Mouse (Mus musculus) megakaryocyte, adult 5-6 weeks (primary cell): ENCODE data around the gene Tmtc2. TPM values are rescaled to one million over a fixed set of nuclear protein-coding genes. Genes with fewer than 3 reads are reported as not detected.
A peak's percentile ranks its signal among the peaks of the same experiment; 100 is the strongest.
"Not testable (repeated sequence)": the region's sequence is repeated elsewhere in the genome, so short reads cannot be mapped to it uniquely, and the experiment has no call there.

ENCODE experiments used
- ATAC-seq: 2 replicates; pipeline ENCODE4 v1.8.0; 2016; ENCODE audit warnings: mild to moderate bottlenecking, inconsistent platforms; ENCODE audit not compliant: poor library complexity, severe bottlenecking
- total RNA-seq, 2 experiments: library from RNA; stranded (forward) in 1 of 2; stranded (reverse) in 1 of 2; fragments of 153-499, 151-499 nt in 1 of 2; fragments of 221-1000, 200-1000 nt in 1 of 2; gene quantifications; 2 replicates each; pipeline versions ENCODE4 v1.2.3 to v1.2.4; 2015 to 2017

Tmtc2 gene
- total RNA-seq, 2 experiments from 2014 or later: 0.07 to 0.18 TPM

- no peak for ATAC-seq
Measured at GRCm38 (mm10) chr10:105319299-105320057, 254.8 kb downstream of the Tmtc2 start.

GRCm38 (mm10) chr10:105318869-105319268 is 255.4 kb downstream of the Tmtc2 start:
- ATAC-seq: no peak

GRCm38 (mm10) chr10:105312986-105313385 is 261.3 kb downstream of the Tmtc2 start:
- no peak for ATAC-seq

- peak; percentile 40 for ATAC-seq
Measured at GRCm38 (mm10) chr10:105297560-105297959, 276.7 kb downstream of the Tmtc2 start.

GRCm38 (mm10) chr10:105292961-105293360 is 281.3 kb downstream of the Tmtc2 start:
- no peak for ATAC-seq

- ATAC-seq: no peak
Measured at GRCm38 (mm10) chr10:105288472-105288871, 285.8 kb downstream of the Tmtc2 start.

GRCm38 (mm10) chr10:105287575-105287974 is 286.7 kb downstream of the Tmtc2 start:
- ATAC-seq: no peak

GRCm38 (mm10) chr10:105287064-105287463 is 287.2 kb downstream of the Tmtc2 start:
- ATAC-seq: no peak

GRCm38 (mm10) chr10:105286221-105286620 is 288.0 kb downstream of the Tmtc2 start:
- no peak for ATAC-seq

GRCm38 (mm10) chr10:105284171-105284570 is 290.1 kb downstream of the Tmtc2 start:
- no peak for ATAC-seq

GRCm38 (mm10) chr10:105280933-105281332 is 293.3 kb downstream of the Tmtc2 start:
- no peak for ATAC-seq

GRCm38 (mm10) chr10:105260053-105260452 is 314.2 kb downstream of the Tmtc2 start:
- ATAC-seq: no peak

GRCm38 (mm10) chr10:105238291-105238690 is 336.0 kb downstream of the Tmtc2 start:
- ATAC-seq: not testable (repeated sequence)

GRCm38 (mm10) chr10:105232864-105233263 is 341.4 kb downstream of the Tmtc2 start:
- no peak for ATAC-seq

- no peak for ATAC-seq
Measured at GRCm38 (mm10) chr10:105230416-105230815, 343.8 kb downstream of the Tmtc2 start.

GRCm38 (mm10) chr10:105228623-105229022 is 345.6 kb downstream of the Tmtc2 start:
- no peak for ATAC-seq

- no peak for ATAC-seq
Measured at GRCm38 (mm10) chr10:105227631-105228030, 346.6 kb downstream of the Tmtc2 start.

GRCm38 (mm10) chr10:105225714-105226113 is 348.5 kb downstream of the Tmtc2 start:
- ATAC-seq: no peak

GRCm38 (mm10) chr10:105222904-105223303 is 351.3 kb downstream of the Tmtc2 start:
- no peak for ATAC-seq

GRCm38 (mm10) chr10:105201491-105201890 is 372.8 kb downstream of the Tmtc2 start:
- no peak for ATAC-seq

- ATAC-seq: no peak
Measured at GRCm38 (mm10) chr10:105200678-105201077, 373.6 kb downstream of the Tmtc2 start.

GRCm38 (mm10) chr10:105200092-105200491 is 374.2 kb downstream of the Tmtc2 start:
- no peak for ATAC-seq

- ATAC-seq: no peak
Measured at GRCm38 (mm10) chr10:105199515-105199914, 374.7 kb downstream of the Tmtc2 start.
